Mouse (Mus musculus): Measurements from ENCODE around the gene Sec1. TPM values are rescaled to one million over a fixed set of nuclear protein-coding genes. Genes with fewer than 3 reads are reported as not detected.

The Sec1 gene
- polyA plus RNA-seq, 1 experiment from 2014 or later = 0.28 TPM

DNA sequence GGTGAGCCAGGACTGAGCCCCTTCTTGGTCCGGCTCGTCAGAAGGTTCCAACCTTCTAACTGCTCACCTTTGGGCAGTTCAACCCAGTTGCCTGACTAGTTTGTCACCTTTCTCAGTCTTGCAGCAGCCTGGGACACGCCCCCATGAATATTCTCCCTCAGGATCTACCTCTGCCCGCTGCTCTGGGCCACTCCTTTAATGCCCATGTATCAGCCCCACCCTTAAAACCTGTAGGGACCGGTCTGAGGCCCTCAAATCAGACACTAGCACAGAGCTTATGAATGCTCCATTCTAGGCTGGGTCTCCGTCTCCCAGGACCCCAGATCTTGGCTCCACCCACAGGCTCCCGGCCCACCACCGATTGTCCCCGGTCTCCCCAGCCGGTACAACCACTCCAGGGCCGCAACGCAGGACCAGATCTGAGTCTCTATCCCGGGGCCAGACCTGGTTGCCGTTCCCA is 20.5 kb upstream of the Sec1 start:
- peak overlapping the region; percentile 82 for H3K9ac ChIP-seq (ENCODE audit: low read depth, low read length)
- peak; percentile 34 for ATAC-seq
- H3K4me1 ChIP-seq (ENCODE audit: control insufficient read depth, insufficient read depth, low read length) = peaks cover 49% of the 10 kb centered on the region
- no peaks in the 10 kb centered on the region for H3K27me3 ChIP-seq (ENCODE audit: control insufficient read depth, insufficient read depth, low read depth, low read length)
- peak overlapping the region; percentile 97 for H3K4me2 ChIP-seq (ENCODE audit: low read length)
- 11% methylated on average over 14 of the region's 14 CpGs for WGBS
- peaks cover 33% of the 10 kb centered on the region for H3K36me3 ChIP-seq (ENCODE audit: control insufficient read depth, insufficient read depth, low read length)
- peak overlapping the region; percentile 81 for H3K4me3 ChIP-seq (ENCODE audit: low read depth, low read length)
- H3K9me3 ChIP-seq (replicated peaks; ENCODE audit: control insufficient read depth, low read length, poor library complexity, severe bottlenecking) = no peaks in the 10 kb centered on the region
- peak overlapping the region; percentile 78 for H3K27ac ChIP-seq (ENCODE audit: low read length)

GRCm38 (mm10) chr7:45713881-45714520 is 19.8 kb upstream of the Sec1 start:
- H3K9me3 ChIP-seq (replicated peaks; ENCODE audit: control insufficient read depth, low read length, poor library complexity, severe bottlenecking) = no peaks in the 10 kb centered on the region
- peak overlapping the region; percentile 97 for H3K4me2 ChIP-seq (ENCODE audit: low read length)
- no peaks in the 10 kb centered on the region for H3K27me3 ChIP-seq (ENCODE audit: control insufficient read depth, insufficient read depth, low read depth, low read length)
- peak overlapping the region; percentile 81 for H3K4me3 ChIP-seq (ENCODE audit: low read depth, low read length)
- H3K9ac ChIP-seq (ENCODE audit: low read depth, low read length) = peak overlapping the region; percentile 82
- peaks cover 49% of the 10 kb centered on the region for H3K4me1 ChIP-seq (ENCODE audit: control insufficient read depth, insufficient read depth, low read length)
- H3K27ac ChIP-seq (ENCODE audit: low read length) = no peak overlapping the region
- peaks cover 29% of the 10 kb centered on the region for H3K36me3 ChIP-seq (ENCODE audit: control insufficient read depth, insufficient read depth, low read length)
- no peak for ATAC-seq
- 81% methylated on average over 6 of the region's 6 CpGs for WGBS

- WGBS = 94% methylated on average over 16 of the region's 16 CpGs
- no peak overlapping the region for H3K27ac ChIP-seq (ENCODE audit: low read length)
- no peak for ATAC-seq
- H3K4me1 ChIP-seq (ENCODE audit: control insufficient read depth, insufficient read depth, low read length) = peaks cover 49% of the 10 kb centered on the region
- H3K4me2 ChIP-seq (ENCODE audit: low read length) = no peak overlapping the region
- no peak overlapping the region for H3K4me3 ChIP-seq (ENCODE audit: low read depth, low read length)
- H3K9me3 ChIP-seq (replicated peaks; ENCODE audit: control insufficient read depth, low read length, poor library complexity, severe bottlenecking) = no peaks in the 10 kb centered on the region
- no peak overlapping the region for H3K9ac ChIP-seq (ENCODE audit: low read depth, low read length)
- H3K36me3 ChIP-seq (ENCODE audit: control insufficient read depth, insufficient read depth, low read length) = peaks cover 29% of the 10 kb centered on the region
- H3K27me3 ChIP-seq (ENCODE audit: control insufficient read depth, insufficient read depth, low read depth, low read length) = no peaks in the 10 kb centered on the region
Observed at GRCm38 (mm10) chr7:45713396-45713795, 19.2 kb upstream of the Sec1 start.

GRCm38 (mm10) chr7:45712022-45712757 is 18.0 kb upstream of the Sec1 start:
- Histone ChIP-seq H3K4me3 (ENCODE audit: low read depth, low read length) (no peak overlapping the region), H3K27me3 (ENCODE audit: control insufficient read depth, insufficient read depth, low read depth, low read length) (no peaks in the 10 kb centered on the region), H3K9me3 (replicated peaks; ENCODE audit: control insufficient read depth, low read length, poor library complexity, severe bottlenecking) (no peaks in the 10 kb centered on the region), H3K4me2 (ENCODE audit: low read length) (no peak overlapping the region), H3K9ac (ENCODE audit: low read depth, low read length) (no peak overlapping the region), H3K27ac (ENCODE audit: low read length) (no peak overlapping the region), H3K4me1 (ENCODE audit: control insufficient read depth, insufficient read depth, low read length) (peaks cover 60% of the 10 kb centered on the region), H3K36me3 (ENCODE audit: control insufficient read depth, insufficient read depth, low read length) (peaks cover 29% of the 10 kb centered on the region)
- no peak for ATAC-seq
- 87% methylated on average over 21 of the region's 21 CpGs for WGBS

DNA sequence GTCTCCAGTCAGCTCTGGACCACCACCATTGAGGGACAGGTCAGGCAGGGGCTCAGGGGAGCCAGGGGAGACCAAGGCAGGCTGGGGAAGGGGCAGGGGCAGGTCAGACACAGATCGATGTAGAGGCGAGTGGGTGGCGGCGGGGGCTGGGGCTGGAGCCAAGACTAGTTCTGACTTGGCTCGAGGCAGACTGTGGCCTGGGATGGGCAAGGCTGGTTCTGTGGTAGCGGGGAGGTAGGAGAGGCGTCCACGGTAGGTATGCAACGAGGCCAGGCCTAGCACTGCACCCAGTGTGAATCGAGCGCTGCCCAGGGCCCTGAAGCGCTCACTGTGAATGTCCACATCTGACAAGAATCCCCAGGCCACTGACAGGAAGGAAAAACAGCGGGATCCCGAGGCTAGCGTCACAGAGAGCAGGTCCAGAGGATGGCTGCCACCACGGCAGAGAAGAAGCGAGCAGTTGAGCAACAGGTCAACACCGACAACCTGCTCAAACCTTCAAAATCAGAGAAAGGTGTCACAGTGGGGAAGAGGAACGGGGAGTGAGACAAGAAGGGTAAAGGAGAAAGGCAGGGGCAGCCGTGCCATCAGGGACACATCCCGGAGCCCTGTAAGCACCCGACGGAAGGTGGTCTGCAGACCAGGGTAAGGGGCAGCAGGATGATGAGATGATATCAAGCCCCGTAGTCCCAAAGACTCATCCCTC is 17.3 kb upstream of the Sec1 start:
- H3K9me3 ChIP-seq (replicated peaks; ENCODE audit: control insufficient read depth, low read length, poor library complexity, severe bottlenecking) = no peaks in the 10 kb centered on the region
- H3K27ac ChIP-seq (ENCODE audit: low read length) = no peak overlapping the region
- H3K4me2 ChIP-seq (ENCODE audit: low read length) = no peak overlapping the region
- WGBS = 90% methylated on average over 24 of the region's 24 CpGs
- no peak for ATAC-seq
- peaks cover 29% of the 10 kb centered on the region for H3K36me3 ChIP-seq (ENCODE audit: control insufficient read depth, insufficient read depth, low read length)
- no peaks in the 10 kb centered on the region for H3K27me3 ChIP-seq (ENCODE audit: control insufficient read depth, insufficient read depth, low read depth, low read length)
- no peak overlapping the region for H3K9ac ChIP-seq (ENCODE audit: low read depth, low read length)
- peaks cover 57% of the 10 kb centered on the region for H3K4me1 ChIP-seq (ENCODE audit: control insufficient read depth, insufficient read depth, low read length)
- H3K4me3 ChIP-seq (ENCODE audit: low read depth, low read length) = no peak overlapping the region

- H3K27ac ChIP-seq (ENCODE audit: low read length) = peak overlapping the region; percentile 79
- 94% methylated on average over 20 of the region's 20 CpGs for WGBS
- peaks cover 57% of the 10 kb centered on the region for H3K4me1 ChIP-seq (ENCODE audit: control insufficient read depth, insufficient read depth, low read length)
- no peaks in the 10 kb centered on the region for H3K27me3 ChIP-seq (ENCODE audit: control insufficient read depth, insufficient read depth, low read depth, low read length)
- no peak overlapping the region for H3K4me2 ChIP-seq (ENCODE audit: low read length)
- ATAC-seq = no peak
- no peak overlapping the region for H3K4me3 ChIP-seq (ENCODE audit: low read depth, low read length)
- peaks cover 29% of the 10 kb centered on the region for H3K36me3 ChIP-seq (ENCODE audit: control insufficient read depth, insufficient read depth, low read length)
- H3K9me3 ChIP-seq (replicated peaks; ENCODE audit: control insufficient read depth, low read length, poor library complexity, severe bottlenecking) = no peaks in the 10 kb centered on the region
- 0 out of 2 replicates have a peak overlapping the region, but pooled peaks have one; percentile 38 for H3K9ac ChIP-seq (ENCODE audit: low read depth, low read length)
Observed at GRCm38 (mm10) chr7:45710477-45711191, 16.4 kb upstream of the Sec1 start.

DNA sequence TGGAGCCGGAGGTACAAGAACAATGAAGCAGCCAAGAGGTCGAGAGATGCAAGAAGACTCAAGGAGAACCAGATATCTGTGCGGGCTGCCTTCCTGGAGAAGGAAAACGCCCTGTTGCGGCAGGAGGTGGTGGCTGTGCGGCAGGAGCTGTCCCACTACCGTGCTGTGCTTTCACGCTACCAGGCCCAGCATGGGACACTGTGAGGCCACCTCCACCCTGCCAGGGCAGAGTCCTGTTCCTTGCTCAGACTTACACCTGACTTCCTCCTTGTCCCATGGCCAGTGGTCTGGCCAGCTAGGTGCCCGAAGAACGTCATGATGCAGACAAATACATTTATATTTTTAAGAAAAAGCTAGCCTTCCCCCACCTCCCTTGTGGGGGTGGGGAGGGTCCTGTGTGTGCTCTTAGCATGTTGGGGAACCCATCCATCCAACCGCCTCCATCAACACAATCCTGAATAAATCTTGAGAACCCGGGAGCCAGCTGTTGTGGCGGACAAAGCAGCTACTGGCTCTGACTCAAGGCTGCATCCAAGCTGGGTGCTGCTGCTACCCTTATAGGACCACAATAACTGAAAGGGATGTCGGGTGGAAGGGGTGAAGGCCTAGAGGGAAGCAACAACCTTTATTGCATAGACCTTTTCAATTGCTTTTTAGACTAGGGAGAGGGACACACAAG is 15.6 kb upstream of the Sec1 start:
- no peaks in the 10 kb centered on the region for H3K9me3 ChIP-seq (replicated peaks; ENCODE audit: control insufficient read depth, low read length, poor library complexity, severe bottlenecking)
- peaks cover 29% of the 10 kb centered on the region for H3K36me3 ChIP-seq (ENCODE audit: control insufficient read depth, insufficient read depth, low read length)
- no peaks in the 10 kb centered on the region for H3K27me3 ChIP-seq (ENCODE audit: control insufficient read depth, insufficient read depth, low read depth, low read length)
- no peak overlapping the region for H3K4me3 ChIP-seq (ENCODE audit: low read depth, low read length)
- H3K4me1 ChIP-seq (ENCODE audit: control insufficient read depth, insufficient read depth, low read length) = peaks cover 57% of the 10 kb centered on the region
- peak overlapping the region; percentile 79 for H3K27ac ChIP-seq (ENCODE audit: low read length)
- peak overlapping the region; percentile 98 for H3K4me2 ChIP-seq (ENCODE audit: low read length)
- 66% methylated on average over 14 of the region's 14 CpGs for WGBS
- no peak for ATAC-seq
- peak overlapping the region; percentile 38; the same call in 1 of the 2 replicates for H3K9ac ChIP-seq (ENCODE audit: low read depth, low read length)

DNA sequence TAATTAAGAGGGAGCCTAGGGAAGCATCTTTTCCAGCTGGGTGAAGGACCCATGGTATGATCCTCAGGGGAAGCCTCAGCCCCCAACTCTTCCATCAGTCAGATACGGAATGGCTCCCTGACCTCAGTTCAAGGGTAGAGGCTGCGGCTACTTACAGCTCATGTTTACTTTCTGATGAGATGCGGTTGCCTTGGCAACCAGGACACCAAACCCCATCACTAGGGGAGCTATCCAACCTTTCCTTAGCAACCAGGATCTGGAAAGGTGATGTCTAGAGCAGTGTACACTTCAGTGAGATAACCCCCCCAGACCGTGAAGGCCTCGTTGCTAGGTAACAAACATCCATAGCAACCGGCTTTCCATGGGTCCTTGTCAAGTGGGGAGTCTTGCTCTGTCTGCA is 14.8 kb upstream of the Sec1 start:
- peak; percentile 15; the same call in 1 of the 2 replicates for ATAC-seq

More for the DNA sequence above, 14.8 kb upstream of the Sec1 start:
- Histone ChIP-seq H3K4me1 (ENCODE audit: control insufficient read depth, insufficient read depth, low read length) (peaks cover 51% of the 10 kb centered on the region), H3K9me3 (replicated peaks; ENCODE audit: control insufficient read depth, low read length, poor library complexity, severe bottlenecking) (no peaks in the 10 kb centered on the region), H3K4me2 (ENCODE audit: low read length) (peak overlapping the region; percentile 98), H3K27ac (ENCODE audit: low read length) (peak overlapping the region; percentile 79), H3K9ac (ENCODE audit: low read depth, low read length) (no peak overlapping the region), H3K27me3 (ENCODE audit: control insufficient read depth, insufficient read depth, low read depth, low read length) (no peaks in the 10 kb centered on the region), H3K36me3 (ENCODE audit: control insufficient read depth, insufficient read depth, low read length) (peaks cover 29% of the 10 kb centered on the region), H3K4me3 (ENCODE audit: low read depth, low read length) (no peak overlapping the region)
- WGBS = 22% methylated on average over 6 of the region's 6 CpGs
